Comparison of ENCODE assay signal across 23 mouse cellular contexts in the genomic region with DNA sequence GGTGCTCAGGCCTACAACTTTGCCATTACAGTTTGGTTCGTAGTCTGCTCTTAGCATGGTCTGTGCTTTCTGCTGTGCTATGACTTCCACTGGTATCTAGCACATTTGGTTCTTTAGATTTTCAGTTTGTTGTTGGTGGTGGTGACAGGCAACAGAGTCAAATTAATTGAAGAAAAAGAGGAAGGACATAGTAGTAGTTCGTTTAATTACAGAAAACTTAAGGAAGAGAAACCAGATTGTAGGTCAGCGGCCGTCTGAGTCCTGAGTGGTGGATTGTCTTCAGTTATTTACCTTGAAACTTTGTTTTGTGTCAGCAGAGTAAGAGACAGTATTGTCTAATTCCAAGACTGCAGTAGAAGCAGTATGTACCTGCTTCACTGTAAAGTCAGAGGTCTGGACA.
"Had no signal": no experiment of that assay in that cellular context is flagged by ENCODE, and none has a peak within 500 bp of the region (broad histone marks: within the 10 kb centered on the region; RNA-seq: fewer than 3 reads in every experiment).

No protein-coding gene starts in this region.

- H3K4me1 ChIP-seq: stomach, embryonic 15.5 days had no signal

- DNase-seq: kidney, adult 18-20 months; kidney, adult 9 months; kidney, postnatal 14 days; kidney, postnatal 4 days; liver; lung, adult 18-20 months; lung, postnatal 10 days; lung, postnatal 36 days; retina, postnatal 1 day; right cerebral cortex, postnatal 25 days; spleen, adult 18-20 months; thymus, adult 18-20 months; thymus, postnatal 14 days; thymus, postnatal 4 days had no signal

- H3K9ac ChIP-seq: limb, embryonic 13.5 days; liver, embryonic 12.5 days; liver, embryonic 15.5 days; lung, embryonic 15.5 days; midbrain, embryonic 12.5 days; stomach, embryonic 15.5 days had no signal

- H3K4me3 ChIP-seq: limb, embryonic 10.5 days; limb, embryonic 13.5 days; liver, embryonic 12.5 days; liver, embryonic 15.5 days; lung, embryonic 15.5 days; midbrain, embryonic 12.5 days; stomach, embryonic 15.5 days had no signal

- H3K9me3 ChIP-seq: limb, embryonic 10.5 days; limb, embryonic 13.5 days; liver, embryonic 12.5 days; liver, embryonic 15.5 days; stomach, embryonic 15.5 days had no signal

- H3K27me3 ChIP-seq: limb, embryonic 13.5 days; liver, embryonic 12.5 days; liver, embryonic 15.5 days; lung, embryonic 15.5 days; midbrain, embryonic 12.5 days; stomach, embryonic 15.5 days had no signal

- ATAC-seq: inflammation-experienced regulatory T-cells, adult 6 months; liver, embryonic 12.5 days; midbrain, embryonic 16.5 days had no signal

- H3K4me2 ChIP-seq: limb, embryonic 13.5 days; liver, embryonic 12.5 days; liver, embryonic 15.5 days; lung, embryonic 15.5 days; midbrain, embryonic 12.5 days; stomach, embryonic 15.5 days had no signal

- H3K27ac ChIP-seq: limb, embryonic 10.5 days; limb, embryonic 13.5 days; liver, embryonic 12.5 days; liver, embryonic 15.5 days; lung, embryonic 15.5 days; midbrain, embryonic 12.5 days; stomach, embryonic 15.5 days had no signal

- H3K36me3 ChIP-seq: limb, embryonic 13.5 days; liver, embryonic 15.5 days; lung, embryonic 15.5 days; midbrain, embryonic 12.5 days; stomach, embryonic 15.5 days had no signal
